ENCODE assay signal across 8 mouse cellular contexts in the genomic region with DNA sequence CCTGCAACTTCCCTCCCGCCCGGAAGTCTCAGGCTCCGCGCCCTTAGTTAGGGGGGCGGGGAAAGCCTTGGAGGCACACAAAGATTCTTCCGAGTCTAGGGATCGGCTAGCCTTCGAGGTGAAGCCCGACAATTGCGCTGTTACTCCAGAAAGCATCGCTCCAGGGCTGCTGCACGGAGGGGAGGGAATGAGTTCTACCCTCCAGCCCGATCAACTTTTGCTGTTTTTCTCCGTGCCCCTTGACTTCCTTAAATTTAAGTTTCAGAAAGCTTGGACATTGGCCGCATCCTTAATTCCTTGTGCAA. TPM values are rescaled to one million over a fixed set of nuclear protein-coding genes. Genes with fewer than 3 reads are reported as not detected.
DNase-seq lines count a peak whose midpoint lies in the region; ATAC-seq and TF ChIP-seq lines count a peak whose summit lies in the region.

No protein-coding gene starts in this region.

- H3K4me1 ChIP-seq in lung, embryonic 14.5 days (ENCODE audit: insufficient read depth), result no peaks in the 10 kb centered on the region
- peaks cover 28% of the 10 kb centered on the region for H3K4me1 ChIP-seq in embryonic facial prominence, embryonic 15.5 days
- peaks cover 34% of the 10 kb centered on the region for H3K4me1 ChIP-seq in limb, embryonic 10.5 days
- peaks cover 42% of the 10 kb centered on the region for H3K4me1 ChIP-seq in neural tube, embryonic 15.5 days

- H3K4me2 ChIP-seq in lung, embryonic 14.5 days, result peak overlapping the region; percentile 78
- H3K4me2 ChIP-seq in embryonic facial prominence, embryonic 15.5 days (replicated peaks), result peak overlapping the region; percentile 77
- peak overlapping the region; percentile 94 for H3K4me2 ChIP-seq in neural tube, embryonic 15.5 days

- H3K9me3 ChIP-seq in lung, embryonic 14.5 days (ENCODE audit: low read depth, low read length), result no peaks in the 10 kb centered on the region
- no peaks in the 10 kb centered on the region for H3K9me3 ChIP-seq in embryonic facial prominence, embryonic 15.5 days (replicated peaks)
- no peaks in the 10 kb centered on the region for H3K9me3 ChIP-seq in limb, embryonic 10.5 days (replicated peaks)
- H3K9me3 ChIP-seq in neural tube, embryonic 15.5 days (replicated peaks), result no peaks in the 10 kb centered on the region

- peak overlapping the region; percentile 95 for H3K4me3 ChIP-seq in lung, embryonic 14.5 days (ENCODE audit: low read depth, low read length)
- H3K4me3 ChIP-seq in embryonic facial prominence, embryonic 15.5 days (replicated peaks), result peak overlapping the region; percentile 83
- H3K4me3 ChIP-seq in limb, embryonic 10.5 days, result peak overlapping the region; percentile 94
- peak overlapping the region; percentile 97 for H3K4me3 ChIP-seq in neural tube, embryonic 15.5 days (replicated peaks)

- H3K27ac ChIP-seq in lung, embryonic 14.5 days (ENCODE audit: low read depth), result peak overlapping the region; percentile 97
- H3K27ac ChIP-seq in embryonic facial prominence, embryonic 15.5 days (replicated peaks), result peak overlapping the region; percentile 100
- peak overlapping the region; percentile 91 for H3K27ac ChIP-seq in limb, embryonic 10.5 days
- peak overlapping the region; percentile 99 for H3K27ac ChIP-seq in neural tube, embryonic 15.5 days (replicated peaks)

- ATAC-seq in lung, embryonic 14.5 days (ENCODE audit: insufficient read depth), result no peak
- ATAC-seq in embryonic facial prominence, embryonic 15.5 days (ENCODE audit: insufficient number of reproducible peaks, low FRiP score, low TSS enrichment, low read depth), result no peak
- ATAC-seq in neural tube, embryonic 15.5 days (ENCODE audit: low FRiP score), result no peak

- peak overlapping the region; percentile 69 for H3K9ac ChIP-seq in lung, embryonic 14.5 days
- peak overlapping the region; percentile 62 for H3K9ac ChIP-seq in embryonic facial prominence, embryonic 15.5 days
- peak overlapping the region; percentile 58 for H3K9ac ChIP-seq in neural tube, embryonic 15.5 days (replicated peaks)

- TF ChIP-seq CTCF in lung, embryonic 14.5 days (IDR thresholded peaks at IDR 0.05; ENCODE audit: low read depth), result no peak

- H3K36me3 ChIP-seq in lung, embryonic 14.5 days (ENCODE audit: insufficient read depth), result 0 out of 2 replicates have a peak, but pooled peaks cover 2% of the 10 kb centered on the region
- no peaks in the 10 kb centered on the region for H3K36me3 ChIP-seq in embryonic facial prominence, embryonic 15.5 days
- 0 out of 2 replicates have a peak, but pooled peaks cover 3% of the 10 kb centered on the region for H3K36me3 ChIP-seq in limb, embryonic 10.5 days
- H3K36me3 ChIP-seq in neural tube, embryonic 15.5 days, result no peaks in the 10 kb centered on the region

- H3K27me3 ChIP-seq in lung, embryonic 14.5 days (ENCODE audit: insufficient read depth, low read length), result no peaks in the 10 kb centered on the region
- no peaks in the 10 kb centered on the region for H3K27me3 ChIP-seq in embryonic facial prominence, embryonic 15.5 days
- H3K27me3 ChIP-seq in limb, embryonic 10.5 days (ENCODE audit: low read depth, poor library complexity, severe bottlenecking), result no peaks in the 10 kb centered on the region
- H3K27me3 ChIP-seq in neural tube, embryonic 15.5 days (replicated peaks), result no peaks in the 10 kb centered on the region

- WGBS in lung, embryonic 14.5 days, result under 1% methylated on average over 15 of the region's 15 CpGs
- under 1% methylated on average over 15 of the region's 15 CpGs for WGBS in embryonic facial prominence, embryonic 15.5 days
- WGBS in limb, embryonic 10.5 days, result under 1% methylated on average over 15 of the region's 15 CpGs
- WGBS in neural tube, embryonic 15.5 days, result 0% methylated on average over 15 of the region's 15 CpGs

- DNase-seq in lung, embryonic 14.5 days, result no peak
- no peak for DNase-seq in lung, adult 18-20 months
- no peak for DNase-seq in limb, embryonic 10.5 days (ENCODE audit: low spot score)
- DNase-seq in left cerebral cortex, adult 18-20 months (ENCODE audit: low spot score in 2 of 2), result no peak
- no peak for DNase-seq in testis, postnatal 14 days (ENCODE audit: low spot score)
- DNase-seq in gastrocnemius, adult 8-10 months (ENCODE audit: low spot score in 2 of 2), result no peak

RNA-seq across cellular contexts. Expression of a gene that starts 1.9 kb away (rescaled TPM):
- polyA plus RNA-seq in lung, embryonic 14.5 days (2014; fragmentation: Nextera tagmentation; extraction: Ambion mirVana), result 49.2 and 52.1 TPM in 2 replicates
- polyA plus RNA-seq in embryonic facial prominence, embryonic 15.5 days (2015; fragmentation: Nextera tagmentation; extraction: Ambion mirVana), result 28.0 and 32.8 TPM in 2 replicates
- 60.5 and 62.5 TPM in 2 replicates for polyA plus RNA-seq in limb, embryonic 10.5 days (2016; fragmentation: Nextera tagmentation; extraction: Ambion mirVana)
- 20.7 and 21.2 TPM in 2 replicates for polyA plus RNA-seq in neural tube, embryonic 15.5 days (2015; fragmentation: Nextera tagmentation; extraction: Ambion mirVana)
- 10 to 100 TPM; 32.3 to 34.7 TPM for total RNA-seq in left cerebral cortex, adult 18-20 months (2021)
- total RNA-seq in gastrocnemius, adult 8-10 months (2022), result 10 to 100 TPM; 18.6 to 23.0 (median 19.8) TPM

RNA-seq across cellular contexts. Expression of a gene that starts 56.7 kb away (rescaled TPM):
- polyA plus RNA-seq in lung, embryonic 14.5 days (2014; fragmentation: Nextera tagmentation; extraction: Ambion mirVana), result 44.2 and 45.2 TPM in 2 replicates
- 72.5 and 78.0 TPM in 2 replicates for polyA plus RNA-seq in embryonic facial prominence, embryonic 15.5 days (2015; fragmentation: Nextera tagmentation; extraction: Ambion mirVana)
- polyA plus RNA-seq in limb, embryonic 10.5 days (2016; fragmentation: Nextera tagmentation; extraction: Ambion mirVana), result 62.2 and 72.1 TPM in 2 replicates
- polyA plus RNA-seq in neural tube, embryonic 15.5 days (2015; fragmentation: Nextera tagmentation; extraction: Ambion mirVana), result 87.0 and 99.7 TPM in 2 replicates
- total RNA-seq in left cerebral cortex, adult 18-20 months (2021), result 100 to 1,000 TPM; 127 to 138 TPM
- total RNA-seq in gastrocnemius, adult 8-10 months (2022), result 10 to 100 TPM; 22.1 to 36.3 (median 29.0) TPM
